Mouse (Mus musculus): ENCODE data around the gene Naa35. TPM values are rescaled to one million over a fixed set of nuclear protein-coding genes. Genes with fewer than 3 reads are reported as not detected.

The Naa35 gene
- total RNA-seq, 1 experiment = 79.1 TPM

GRCm38 (mm10) chr13:59676316-59677229 is 91.5 kb downstream of the Naa35 start:
- H3K9ac ChIP-seq (ENCODE audit: insufficient read depth, low read depth, low read length, poor library complexity, severe bottlenecking) = no peak overlapping the region
- H3K27ac ChIP-seq (ENCODE audit: insufficient read depth, low read depth, low read length, poor library complexity, severe bottlenecking) = no peak overlapping the region
- no peak for DNase-seq (ENCODE audit: low read depth, low spot score)
- no peaks in the 10 kb centered on the region for H3K9me3 ChIP-seq (ENCODE audit: control insufficient read depth, insufficient read depth, low read depth, low read length)
- H3K36me3 ChIP-seq (ENCODE audit: control insufficient read depth, insufficient read depth, low read length, poor library complexity, severe bottlenecking) = peaks cover 2% of the 10 kb centered on the region; the same call in 1 of the 2 replicates
- TF ChIP-seq HCFC1 (IDR thresholded peaks at IDR 0.05; ENCODE audit: borderline replicate concordance, insufficient read depth, low read length) (no peak), MAFK (IDR thresholded peaks at IDR 0.05; ENCODE audit: insufficient read depth, low read depth, low read length) (no peak), ZC3H11A (IDR thresholded peaks at IDR 0.05; ENCODE audit: borderline replicate concordance, low read depth, low read length) (no peak), ZNF384 (IDR thresholded peaks at IDR 0.05; ENCODE audit: low read depth, low read length) (0 out of 2 replicates have a peak, but pooled peaks have one; percentile 21)
- in situ Hi-C loops (cut with MboI; ENCODE audit: low sequenced_read_pairs in 2 of 2, unreplicated experiment in 2 of 2) = no loop called here
- no peak overlapping the region for H3K4me3 ChIP-seq (ENCODE audit: insufficient read depth in 1 of 2, low read depth in 1 of 2, low read length in 2 of 2, poor library complexity in 1 of 2, severe bottlenecking in 1 of 2)
- H3K4me1 ChIP-seq (ENCODE audit: control insufficient read depth in 2 of 2, insufficient read depth in 2 of 2, low read length in 2 of 2, poor library complexity in 1 of 2) = peaks cover 8 to 22% of the 10 kb centered on the region in 2 experiments

- TF ChIP-seq ZC3H11A (IDR thresholded peaks at IDR 0.05; ENCODE audit: borderline replicate concordance, low read depth, low read length) = no peak
- no peak for TF ChIP-seq ZNF384 (IDR thresholded peaks at IDR 0.05; ENCODE audit: low read depth, low read length)
- no peak for TF ChIP-seq HCFC1 (IDR thresholded peaks at IDR 0.05; ENCODE audit: borderline replicate concordance, insufficient read depth, low read length)
- TF ChIP-seq MAFK (IDR thresholded peaks at IDR 0.05; ENCODE audit: insufficient read depth, low read depth, low read length) = no peak
- TF ChIP-seq CHD2 (IDR thresholded peaks at IDR 0.05; ENCODE audit: low read depth, low read length) = no peak
- no peaks in the 10 kb centered on the region for H3K9me3 ChIP-seq (ENCODE audit: control insufficient read depth, insufficient read depth, low read depth, low read length)
- peaks cover 6 to 16% of the 10 kb centered on the region in 2 experiments for H3K4me1 ChIP-seq (ENCODE audit: control insufficient read depth in 2 of 2, insufficient read depth in 2 of 2, low read length in 2 of 2, poor library complexity in 1 of 2)
- peak overlapping the region; percentile 28 to 32 for H3K4me3 ChIP-seq (ENCODE audit: insufficient read depth in 1 of 2, low read depth in 1 of 2, low read length in 2 of 2, poor library complexity in 1 of 2, severe bottlenecking in 1 of 2)
- peak overlapping the region; percentile 59; the same call in 1 of the 2 replicates for H3K27ac ChIP-seq (ENCODE audit: insufficient read depth, low read depth, low read length, poor library complexity, severe bottlenecking)
- no peak for DNase-seq (ENCODE audit: low read depth, low spot score)
- in situ Hi-C loops (cut with MboI; ENCODE audit: low sequenced_read_pairs in 2 of 2, unreplicated experiment in 2 of 2) = no loop called here
- H3K9ac ChIP-seq (ENCODE audit: insufficient read depth, low read depth, low read length, poor library complexity, severe bottlenecking) = peak overlapping the region; percentile 18; the same call in 1 of the 2 replicates
- no peaks in the 10 kb centered on the region for H3K36me3 ChIP-seq (ENCODE audit: control insufficient read depth, insufficient read depth, low read length, poor library complexity, severe bottlenecking)
These were observed 94.2 kb downstream of the Naa35 start for GRCm38 (mm10) chr13:59679306-59679705.

GRCm38 (mm10) chr13:59679908-59680307 is 94.8 kb downstream of the Naa35 start:
- Histone ChIP-seq H3K36me3 (ENCODE audit: control insufficient read depth, insufficient read depth, low read length, poor library complexity, severe bottlenecking) (no peaks in the 10 kb centered on the region), H3K9ac (ENCODE audit: insufficient read depth, low read depth, low read length, poor library complexity, severe bottlenecking) (peak overlapping the region; percentile 19; the same call in 1 of the 2 replicates), H3K27ac (ENCODE audit: insufficient read depth, low read depth, low read length, poor library complexity, severe bottlenecking) (peak overlapping the region; percentile 59; the same call in 1 of the 2 replicates), H3K4me1 (ENCODE audit: control insufficient read depth in 2 of 2, insufficient read depth in 2 of 2, low read length in 2 of 2, poor library complexity in 1 of 2) (peaks cover 6 to 16% of the 10 kb centered on the region in 2 experiments), H3K9me3 (ENCODE audit: control insufficient read depth, insufficient read depth, low read depth, low read length) (no peaks in the 10 kb centered on the region), H3K4me3 (ENCODE audit: insufficient read depth in 1 of 2, low read depth in 1 of 2, low read length in 2 of 2, poor library complexity in 1 of 2, severe bottlenecking in 1 of 2) (peak overlapping the region; percentile 27 to 32; a peak in 2 of 4 replicates)
- in situ Hi-C loops (cut with MboI; ENCODE audit: low sequenced_read_pairs in 2 of 2, unreplicated experiment in 2 of 2) = no loop called here
- no peak for DNase-seq (ENCODE audit: low read depth, low spot score)
- TF ChIP-seq CHD2 (IDR thresholded peaks at IDR 0.05; ENCODE audit: low read depth, low read length) (no peak), HCFC1 (IDR thresholded peaks at IDR 0.05; ENCODE audit: borderline replicate concordance, insufficient read depth, low read length) (no peak), MAFK (IDR thresholded peaks at IDR 0.05; ENCODE audit: insufficient read depth, low read depth, low read length) (no peak), ZC3H11A (IDR thresholded peaks at IDR 0.05; ENCODE audit: borderline replicate concordance, low read depth, low read length) (no peak), ZNF384 (IDR thresholded peaks at IDR 0.05; ENCODE audit: low read depth, low read length) (no peak)

GRCm38 (mm10) chr13:59682629-59683028 is 97.6 kb downstream of the Naa35 start:
- no peaks in the 10 kb centered on the region for H3K9me3 ChIP-seq (ENCODE audit: control insufficient read depth, insufficient read depth, low read depth, low read length)
- no peak for DNase-seq (ENCODE audit: low read depth, low spot score)
- H3K36me3 ChIP-seq (ENCODE audit: control insufficient read depth, insufficient read depth, low read length, poor library complexity, severe bottlenecking) = no peaks in the 10 kb centered on the region
- no peak overlapping the region for H3K4me3 ChIP-seq (ENCODE audit: insufficient read depth in 1 of 2, low read depth in 1 of 2, low read length in 2 of 2, poor library complexity in 1 of 2, severe bottlenecking in 1 of 2)
- TF ChIP-seq ZNF384 (IDR thresholded peaks at IDR 0.05; ENCODE audit: low read depth, low read length) (no peak), MAFK (IDR thresholded peaks at IDR 0.05; ENCODE audit: insufficient read depth, low read depth, low read length) (no peak), HCFC1 (IDR thresholded peaks at IDR 0.05; ENCODE audit: borderline replicate concordance, insufficient read depth, low read length) (no peak), ZC3H11A (IDR thresholded peaks at IDR 0.05; ENCODE audit: borderline replicate concordance, low read depth, low read length) (no peak), CHD2 (IDR thresholded peaks at IDR 0.05; ENCODE audit: low read depth, low read length) (no peak)
- no peak overlapping the region for H3K9ac ChIP-seq (ENCODE audit: insufficient read depth, low read depth, low read length, poor library complexity, severe bottlenecking)
- in situ Hi-C loops (cut with MboI; ENCODE audit: low sequenced_read_pairs in 2 of 2, unreplicated experiment in 2 of 2) = no loop called here
- peaks cover 6 to 14% of the 10 kb centered on the region in 2 experiments for H3K4me1 ChIP-seq (ENCODE audit: control insufficient read depth in 2 of 2, insufficient read depth in 2 of 2, low read length in 2 of 2, poor library complexity in 1 of 2)
- H3K27ac ChIP-seq (ENCODE audit: insufficient read depth, low read depth, low read length, poor library complexity, severe bottlenecking) = no peak overlapping the region

Data from ES-E14 (cell line).